Mouse (Mus musculus): ENCODE data around the gene Edaradd. TPM values are rescaled to one million over a fixed set of nuclear protein-coding genes. Genes with fewer than 3 reads are reported as not detected.

Edaradd gene
- polyA plus RNA-seq, 1 experiment from 2014 or later = 0.67 TPM

DNA sequence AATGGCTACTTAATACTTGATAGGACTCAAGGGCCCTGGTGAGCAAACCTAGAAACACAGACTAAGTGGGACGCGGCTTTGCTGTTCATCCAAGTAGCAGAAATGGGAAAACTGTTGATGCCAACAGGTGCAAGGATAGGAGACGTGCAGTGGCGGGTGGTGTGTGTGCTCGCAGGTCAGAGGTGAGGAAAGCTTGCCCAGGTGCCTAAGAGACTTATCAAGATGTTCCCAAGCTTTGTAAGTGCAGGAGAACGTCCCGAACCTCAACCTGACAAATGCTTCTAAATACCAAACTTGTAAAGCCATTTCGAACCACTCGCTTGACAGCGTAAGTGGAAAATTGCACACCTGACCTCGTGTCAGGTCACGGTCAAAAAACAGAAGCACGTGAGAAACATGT is 91.7 kb downstream of the Edaradd start:
- Histone ChIP-seq H3K27me3 (ENCODE audit: insufficient read depth, poor library complexity, severe bottlenecking) (no peaks in the 10 kb centered on the region), H3K9me3 (no peaks in the 10 kb centered on the region), H3K36me3 (peaks cover 95% of the 10 kb centered on the region), H3K27ac (no peak overlapping the region), H3K4me3 (no peak overlapping the region), H3K4me1 (no peaks in the 10 kb centered on the region)
- WGBS = 93% methylated on average over 13 of the region's 13 CpGs
- DNase-seq (ENCODE audit: low spot score) = peak; percentile 57

Other genes with a start within 250 kb of the Edaradd start
- gene Actn2, start 179.7 kb downstream of the Edaradd start, polyA plus RNA-seq (2016; fragmentation: Nextera tagmentation; extraction: Ambion mirVana) = 647 and 1,387 TPM in 2 replicates
- 21.1 and 25.7 TPM in 2 replicates for gene Heatr1, start 125.4 kb downstream of the Edaradd start, polyA plus RNA-seq (2016; fragmentation: Nextera tagmentation; extraction: Ambion mirVana)
- 10.5 and 11.2 TPM in 2 replicates for gene Lgals8, start 55.5 kb downstream of the Edaradd start, polyA plus RNA-seq (2016; fragmentation: Nextera tagmentation; extraction: Ambion mirVana)
- 5.6 and 6.5 TPM in 2 replicates for gene Ero1lb, start 45.4 kb upstream of the Edaradd start, polyA plus RNA-seq (2016; fragmentation: Nextera tagmentation; extraction: Ambion mirVana)